Mouse (Mus musculus) lung, postnatal 36 days (tissue): ENCODE results near the gene Letm1.
A peak's percentile ranks its signal among the peaks of the same experiment; 100 is the strongest.

Experiments
- DNase-seq: peaks from one replicate; pipeline ENCODE4 v3.0.0; 2022; ENCODE audit warnings: mixed read lengths

The Letm1 gene

GRCm38 (mm10) chr5:33705612-33706349, 76.8 kb downstream of the Letm1 start:
- no peak for DNase-seq

GRCm38 (mm10) chr5:33704945-33705611, 77.5 kb downstream of the Letm1 start:
- no peak for DNase-seq

DNA sequence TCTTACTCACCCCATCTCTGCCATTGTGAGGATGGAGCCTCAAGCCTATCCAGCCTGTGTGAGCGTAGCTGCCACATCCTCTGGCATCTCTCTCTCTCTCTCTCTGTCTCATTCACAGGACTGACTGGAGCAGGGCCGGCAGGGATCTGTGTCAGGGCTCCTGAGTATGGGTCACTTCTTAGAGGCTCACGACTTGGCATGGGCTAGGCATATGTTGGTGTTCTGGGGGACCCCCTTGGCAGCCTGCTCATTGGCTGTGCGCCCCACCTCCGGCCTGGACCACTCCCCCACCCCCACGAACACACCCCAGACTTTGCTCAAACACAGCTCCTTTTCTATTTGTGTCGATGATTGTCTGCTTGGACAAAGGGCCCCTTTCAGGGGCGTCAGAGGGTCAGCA, 78.6 kb downstream of the Letm1 start:
- DNase-seq = no peak

DNA sequence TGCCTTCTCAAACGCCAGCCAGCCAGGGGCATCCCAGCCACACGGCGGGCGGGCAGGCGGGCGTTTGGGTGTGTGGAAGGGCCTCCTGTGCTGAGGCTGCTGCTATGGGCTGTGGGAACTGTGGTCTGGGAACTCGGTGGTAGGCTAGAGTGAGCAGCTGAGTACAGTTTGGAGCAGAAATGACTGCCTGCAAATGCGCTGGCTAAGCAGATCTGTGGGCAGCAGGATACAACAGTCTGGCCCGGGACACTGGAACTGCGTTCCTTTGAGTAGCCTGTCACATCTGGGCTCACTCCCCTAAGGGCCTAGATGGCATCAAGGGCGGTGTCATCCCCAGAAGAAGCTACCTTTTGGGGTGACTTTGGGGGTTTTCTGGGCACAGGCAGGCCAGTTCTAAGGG, 80.8 kb downstream of the Letm1 start:
- no peak for DNase-seq

DNA sequence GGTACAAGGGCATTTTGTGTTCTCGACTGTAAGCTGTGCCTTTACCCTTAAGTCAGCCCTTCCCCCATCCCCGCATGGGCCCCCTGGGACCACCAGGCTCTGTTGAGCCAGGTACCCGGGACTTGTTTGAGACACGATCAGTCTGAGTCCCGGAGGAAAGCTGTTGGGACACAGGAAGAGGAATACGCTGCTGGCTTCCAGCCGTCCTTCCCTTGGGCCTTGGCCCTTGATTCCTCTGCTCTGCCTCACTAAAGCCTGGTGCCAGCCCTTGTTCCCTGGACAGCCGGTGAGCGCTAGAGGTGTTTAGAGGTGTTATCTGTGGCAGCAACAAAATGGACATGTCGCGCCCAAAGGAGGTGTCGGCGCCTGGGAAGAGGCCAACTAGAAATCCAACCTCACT, 82.6 kb downstream of the Letm1 start:
- DNase-seq = no peak

DNA sequence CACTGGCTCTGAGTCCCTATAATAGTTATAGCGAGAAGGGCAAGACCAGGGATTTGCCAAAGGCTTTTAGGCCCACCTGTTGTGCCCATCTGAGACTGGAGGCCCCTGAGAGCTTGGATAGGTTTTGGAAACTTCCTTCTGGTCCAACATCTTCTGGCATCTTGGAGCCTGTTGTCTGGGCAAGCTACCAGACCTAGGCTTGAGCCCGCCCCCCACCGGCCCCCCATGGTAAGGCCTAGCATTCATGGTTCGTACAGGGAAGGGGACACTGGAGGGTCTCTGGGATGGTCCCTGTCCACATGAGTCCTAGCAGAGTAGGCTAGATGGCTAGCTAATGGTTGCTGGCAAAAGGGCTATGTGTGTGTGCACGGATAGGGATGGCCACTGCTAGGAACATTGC, 83.9 kb downstream of the Letm1 start:
- DNase-seq = no peak

GRCm38 (mm10) chr5:33697947-33698512, 84.6 kb downstream of the Letm1 start:
- no peak for DNase-seq

GRCm38 (mm10) chr5:33697534-33697933, 85.1 kb downstream of the Letm1 start:
- no peak for DNase-seq

- DNase-seq = peak; percentile 86
Measured at GRCm38 (mm10) chr5:33696430-33696829, 86.2 kb downstream of the Letm1 start.

DNA sequence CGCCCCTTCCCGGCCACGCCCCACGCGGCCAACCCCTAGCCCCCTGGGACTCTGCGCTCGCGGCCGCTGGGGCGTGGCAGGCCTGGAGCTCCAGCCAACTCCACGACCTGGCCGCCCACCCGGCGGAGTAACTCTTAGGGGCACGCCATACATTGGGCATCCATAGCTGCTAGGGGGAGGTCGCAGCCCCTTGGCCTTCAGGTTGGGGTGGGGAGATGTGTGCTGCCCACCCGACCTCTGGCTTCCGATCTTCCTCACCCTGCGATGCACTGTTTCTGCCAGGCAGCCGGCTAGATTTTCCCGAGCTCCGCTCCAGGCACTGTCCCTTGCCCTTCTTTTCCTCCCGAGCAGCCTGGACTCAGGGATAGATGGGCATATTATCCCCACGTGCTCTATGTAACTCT, 86.9 kb downstream of the Letm1 start:
- peak; percentile 43 for DNase-seq

- DNase-seq = peak; percentile 85
Measured at GRCm38 (mm10) chr5:33694848-33695717, 87.5 kb downstream of the Letm1 start.

DNA sequence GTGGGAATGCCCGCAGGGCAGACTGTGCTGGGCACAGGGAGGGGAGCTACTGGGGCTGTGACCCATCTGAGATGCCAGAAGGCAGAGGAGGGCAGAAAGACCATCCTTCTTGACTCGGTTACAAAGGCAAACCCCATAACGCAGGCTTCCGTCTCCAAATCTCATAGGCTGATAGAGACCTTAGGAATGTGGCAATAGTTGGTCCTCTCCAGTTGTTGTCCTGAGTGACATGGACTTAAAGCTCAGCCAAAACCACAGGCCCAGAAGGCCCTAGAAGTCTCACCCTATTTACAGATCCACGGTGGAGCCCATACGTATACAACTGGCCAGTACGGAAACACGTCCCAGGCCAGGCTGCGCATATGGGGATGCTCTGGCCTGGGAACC, 88.2 kb downstream of the Letm1 start:
- DNase-seq = no peak

- peak; percentile 43 for DNase-seq
Measured at GRCm38 (mm10) chr5:33692393-33692792, 90.2 kb downstream of the Letm1 start.

- peak; percentile 89 for DNase-seq
Measured at GRCm38 (mm10) chr5:33689852-33690645, 92.6 kb downstream of the Letm1 start.
